Mouse (Mus musculus) hindbrain, postnatal 0 days (tissue): ENCODE results near the gene Pcolce. TPM values are rescaled to one million over a fixed set of nuclear protein-coding genes. Genes with fewer than 3 reads are reported as not detected.

Experiments used
- ATAC-seq: fragments of 200-750 bp; cut with Nextera tagmentation; 2 replicates; pipeline ENCODE4 v1.8.0; 2017; ENCODE audit warnings: mild to moderate bottlenecking, moderate TSS enrichment, moderate library complexity
- DNase-seq: peaks from one replicate; pipeline ENCODE4 v3.0.0-alpha.2; 2015; ENCODE audit warnings: low spot score
- H3K27ac ChIP-seq: fragments of 300-500 bp; sonication (generic); 2 replicates; pipeline ENCODE4 v1.5.1; 2014; ENCODE audit warnings: mild to moderate bottlenecking
- H3K27me3 ChIP-seq: fragments of 300-500 bp; sonication (generic); 2 replicates; pipeline ENCODE4 v1.6.1; 2014; ENCODE audit warnings: low read length, mixed read lengths; ENCODE audit not compliant: insufficient read depth
- H3K36me3 ChIP-seq: fragments of 300-500 bp; sonication (generic); 2 replicates; pipeline ENCODE4 v1.6.1; 2014; ENCODE audit warnings: low read length, mixed read lengths; ENCODE audit not compliant: insufficient read depth
- H3K4me1 ChIP-seq: fragments of 300-500 bp; sonication (generic); 2 replicates; pipeline ENCODE4 v1.6.1; 2014; ENCODE audit warnings: antibody characterized with exemption, low read length, mixed read lengths; ENCODE audit not compliant: insufficient read depth
- H3K4me2 ChIP-seq: fragments of 300-500 bp; sonication (generic); 2 replicates; pipeline ENCODE4 v1.6.1; 2014; ENCODE audit warnings: low read depth, mild to moderate bottlenecking, low read length, moderate library complexity, mixed read lengths
- H3K4me3 ChIP-seq: fragments of 300-500 bp; sonication (generic); 2 replicates; pipeline ENCODE4 v1.5.1; 2014; ENCODE audit warnings: low read length
- H3K9ac ChIP-seq: fragments of 300-500 bp; sonication (generic); replicated peaks from 2 replicates; pipeline ENCODE4 v1.6.1; 2014; ENCODE audit warnings: mild to moderate bottlenecking, low read length, moderate library complexity, mixed read lengths
- H3K9me3 ChIP-seq: fragments of 300-500 bp; sonication (generic); 2 replicates; pipeline ENCODE4 v1.6.1; 2016; ENCODE audit warnings: low read length, mixed read lengths
- CTCF ChIP-seq: IDR thresholded peaks from 2 replicates; pipeline ENCODE4 v1.5.1; 2016; ENCODE audit warnings: antibody characterized with exemption, control low read depth, low read depth
- WGBS: fragments of 180-500 bp; shearing (Covaris S2); extraction: QIAGEN DNeasy Blood & Tissue Kit; methylation state at CpG from one replicate; pipeline ENCODE4 v1.1.7; 2014; 5-methylcytosine and 5-hydroxymethylcytosine counted together
- polyA plus RNA-seq: library from polyadenylated mRNA; unstranded; fragments of >200 nt; fragmentation: Nextera tagmentation; extraction: Ambion mirVana; gene quantifications from 2 replicates; pipeline ENCODE4 v1.2.1, GENCODE M21; 2015
- total RNA-seq: library from RNA; depleted of rRNA; stranded (reverse); fragments of >200 nt; gene quantifications from 2 replicates; pipeline ENCODE4 v1.2.3, GENCODE M21; 2014

Pcolce gene
- total and polyA plus RNA-seq, 2 experiments from 2014 or later, result 22.0 to 26.2 TPM

DNA sequence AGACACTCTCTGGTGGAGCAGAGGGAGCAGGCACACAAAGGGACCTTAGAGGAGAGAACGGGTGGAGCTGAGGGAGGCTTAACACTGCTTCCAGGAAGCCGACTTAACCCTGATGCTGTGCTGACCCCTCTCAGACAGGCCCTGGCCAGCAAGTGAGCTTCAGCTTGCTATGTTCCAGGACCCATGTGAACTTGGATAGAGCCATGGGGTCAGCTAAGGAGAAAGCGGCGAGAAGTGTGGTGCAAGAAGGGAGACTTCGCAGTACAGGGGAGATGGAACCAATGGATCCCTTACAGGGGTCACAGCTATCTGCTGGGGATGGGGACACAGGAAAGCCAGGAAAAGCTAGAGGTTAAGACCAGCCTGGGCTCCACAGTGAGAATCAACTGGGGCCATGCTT, 508 bp downstream of the Pcolce start:
- Histone ChIP-seq H3K9ac (no peak overlapping the region), H3K4me2 (no peak overlapping the region), H3K27ac (no peak overlapping the region), H3K4me3 (no peak overlapping the region), H3K36me3 (no peaks in the 10 kb centered on the region), H3K4me1 (peaks cover 3% of the 10 kb centered on the region; the same call in 1 of the 2 replicates), H3K27me3 (no peaks in the 10 kb centered on the region), H3K9me3 (no peaks in the 10 kb centered on the region)
- no peak for DNase-seq
- no peak for TF ChIP-seq CTCF
- WGBS, result 66% methylated on average over 5 of the region's 5 CpGs
- no peak for ATAC-seq

DNA sequence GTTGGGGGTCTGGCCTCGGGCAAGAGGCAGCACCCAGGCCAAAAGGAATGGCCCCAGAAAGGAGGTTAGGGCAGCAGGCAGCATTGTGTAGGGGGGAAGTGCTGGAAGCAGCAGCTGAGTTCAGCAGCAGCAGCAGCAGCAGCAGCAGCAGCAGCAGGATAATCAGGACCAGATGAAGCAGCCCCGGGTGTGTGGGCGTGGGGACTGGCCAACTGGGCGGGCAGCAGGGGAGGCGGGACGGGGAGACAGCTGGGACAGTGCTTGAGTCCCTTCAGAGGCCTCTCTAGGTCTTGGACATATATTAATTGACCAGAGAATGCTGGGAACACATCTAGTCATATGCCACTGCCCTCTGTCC, 2.4 kb downstream of the Pcolce start:
- Histone ChIP-seq H3K9me3 (no peaks in the 10 kb centered on the region), H3K4me3 (no peak overlapping the region), H3K27ac (no peak overlapping the region; the same call in 1 of the 2 replicates), H3K9ac (no peak overlapping the region), H3K27me3 (no peaks in the 10 kb centered on the region), H3K36me3 (no peaks in the 10 kb centered on the region), H3K4me2 (no peak overlapping the region), H3K4me1 (peaks cover 8% of the 10 kb centered on the region; the same call in 1 of the 2 replicates)
- ATAC-seq (0 out of 2 replicates have a peak, but pooled peaks have one; percentile 10), DNase-seq (no peak)
- TF ChIP-seq CTCF, result no peak
- 20% methylated on average over 6 of the region's 6 CpGs for WGBS

DNA sequence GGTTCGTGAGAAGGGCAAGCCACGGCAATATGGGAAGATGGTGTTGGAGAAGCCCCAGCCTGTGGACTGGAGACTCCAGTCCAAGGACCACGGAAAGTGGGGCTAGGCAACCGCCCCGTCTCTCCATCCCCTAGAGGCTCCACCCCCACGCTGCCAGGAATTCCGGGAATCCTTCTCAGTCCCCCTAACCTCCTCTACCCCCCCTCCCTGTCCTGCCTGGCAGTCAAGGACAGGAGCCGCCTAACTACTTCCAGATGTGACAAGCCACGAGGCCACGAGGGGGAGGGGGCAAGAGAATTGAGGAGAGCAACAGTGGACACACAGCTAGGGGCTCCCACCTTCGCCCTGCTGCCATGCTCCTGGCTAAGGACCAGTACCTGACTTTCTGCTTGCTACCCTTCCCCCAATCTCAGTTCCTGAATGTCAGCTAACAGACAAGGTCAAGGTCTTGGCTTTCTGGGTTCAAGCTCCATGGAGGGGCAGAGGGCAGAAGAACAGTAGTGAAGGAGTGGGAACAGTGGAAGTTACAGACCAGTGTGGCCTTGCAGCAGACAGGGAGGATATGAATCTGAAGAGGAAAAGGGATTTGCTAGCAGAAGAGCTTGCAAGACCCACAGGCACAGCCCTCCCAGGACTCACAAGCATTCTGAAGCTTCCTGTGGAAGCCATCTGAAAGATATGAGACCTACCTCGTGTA, 2.9 kb downstream of the Pcolce start:
- H3K27ac ChIP-seq, result no peak overlapping the region; the same call in 1 of the 2 replicates
- H3K9ac ChIP-seq, result no peak overlapping the region
- H3K27me3 ChIP-seq, result no peaks in the 10 kb centered on the region
- no peak for ATAC-seq
- WGBS, result 21% methylated on average over 11 of the region's 12 CpGs
- H3K4me1 ChIP-seq, result peaks cover 8% of the 10 kb centered on the region; the same call in 1 of the 2 replicates
- H3K4me2 ChIP-seq, result no peak overlapping the region
- H3K36me3 ChIP-seq, result no peaks in the 10 kb centered on the region
- H3K9me3 ChIP-seq, result no peaks in the 10 kb centered on the region
- H3K4me3 ChIP-seq, result no peak overlapping the region
- TF ChIP-seq CTCF, result no peak
- DNase-seq, result no peak

DNA sequence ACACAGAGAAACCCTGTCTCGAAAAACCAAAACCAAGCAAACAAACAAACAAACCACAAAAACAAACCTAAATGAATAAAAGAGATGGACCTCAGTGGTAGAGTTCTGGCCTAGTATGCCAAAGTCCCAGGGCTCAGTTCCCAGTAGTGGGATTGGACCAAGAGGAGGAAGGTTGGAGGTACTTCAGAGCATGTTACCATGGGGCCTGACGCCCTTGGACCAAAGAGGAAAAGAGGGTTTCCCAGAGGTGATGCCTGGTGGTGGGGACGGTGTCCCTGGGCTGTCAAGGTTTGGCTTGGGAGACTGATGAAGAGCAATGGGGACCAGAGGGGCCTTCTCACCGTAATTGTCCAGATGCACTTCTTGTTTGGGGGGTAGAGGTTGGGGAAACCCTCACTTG, 3.5 kb downstream of the Pcolce start:
- ATAC-seq (no peak), DNase-seq (no peak)
- no peak for TF ChIP-seq CTCF
- H3K27me3 ChIP-seq, result no peaks in the 10 kb centered on the region
- peaks cover 8% of the 10 kb centered on the region; the same call in 1 of the 2 replicates for H3K4me1 ChIP-seq
- H3K36me3 ChIP-seq, result no peaks in the 10 kb centered on the region
- H3K9ac ChIP-seq, result no peak overlapping the region
- no peak overlapping the region for H3K4me2 ChIP-seq
- H3K9me3 ChIP-seq, result no peaks in the 10 kb centered on the region
- 68% methylated on average over 4 of the region's 4 CpGs for WGBS
- H3K27ac ChIP-seq, result no peak overlapping the region
- no peak overlapping the region for H3K4me3 ChIP-seq

DNA sequence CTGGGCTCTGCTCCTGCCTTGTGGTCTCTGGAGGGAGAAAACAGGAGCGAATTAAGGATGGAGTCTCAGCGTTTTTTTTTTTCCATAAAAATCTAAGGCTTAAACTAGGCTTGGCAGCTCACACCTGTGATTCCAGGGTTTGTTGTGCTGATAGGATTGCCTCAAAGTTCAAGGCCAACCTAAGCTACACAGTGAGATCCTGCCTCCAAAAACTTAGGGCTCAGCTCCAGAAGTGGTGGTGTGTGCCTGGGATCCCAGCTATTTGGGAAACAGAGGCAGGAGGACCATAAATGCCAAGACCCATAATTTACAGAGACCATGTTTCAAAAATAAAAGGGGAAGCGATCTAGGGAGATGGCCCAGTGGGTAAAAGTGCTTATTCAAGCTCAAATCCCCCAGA, 4.3 kb downstream of the Pcolce start:
- no peak for DNase-seq
- Histone ChIP-seq H3K36me3 (no peaks in the 10 kb centered on the region), H3K9ac (no peak overlapping the region), H3K27ac (no peak overlapping the region), H3K4me3 (no peak overlapping the region), H3K4me2 (no peak overlapping the region), H3K9me3 (no peaks in the 10 kb centered on the region), H3K4me1 (peaks cover 8% of the 10 kb centered on the region; the same call in 1 of the 2 replicates), H3K27me3 (no peaks in the 10 kb centered on the region)
- no peak for ATAC-seq
- 62% methylated on average over 3 of the region's 3 CpGs for WGBS
- TF ChIP-seq CTCF, result no peak

DNA sequence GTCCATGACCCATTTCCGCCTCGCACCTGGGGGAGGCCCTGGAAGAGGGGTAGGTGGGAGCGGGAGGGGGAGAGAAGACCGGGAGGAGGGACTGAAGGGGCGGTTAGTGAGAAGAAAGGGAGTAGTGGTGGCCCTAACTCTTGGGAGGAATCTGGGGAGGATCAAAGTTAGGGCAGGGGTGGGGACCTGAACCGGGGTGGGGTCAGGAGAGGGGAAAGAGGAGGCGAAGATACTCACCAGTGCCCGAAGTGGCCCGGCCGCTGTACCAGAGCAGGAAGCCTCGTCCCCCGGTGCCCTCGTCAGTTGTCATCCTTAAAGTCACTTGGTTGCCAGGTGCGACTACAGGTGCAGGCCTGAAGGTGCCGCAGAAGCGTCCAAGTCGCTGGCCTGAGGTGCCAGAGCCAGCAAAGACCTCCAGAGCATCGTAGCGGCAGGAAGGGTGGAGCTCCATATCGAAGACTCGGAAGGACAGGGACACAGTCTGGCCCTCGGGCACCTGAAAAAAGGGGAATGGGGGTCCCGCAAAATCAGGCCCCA, 4.9 kb downstream of the Pcolce start:
- no peak for ATAC-seq
- 23% methylated on average over 21 of the region's 23 CpGs for WGBS
- Histone ChIP-seq H3K9ac (no peak overlapping the region), H3K4me2 (peak overlapping the region; percentile 41), H3K27ac (no peak overlapping the region), H3K36me3 (no peaks in the 10 kb centered on the region), H3K27me3 (no peaks in the 10 kb centered on the region), H3K4me3 (0 out of 2 replicates have a peak overlapping the region, but pooled peaks have one; percentile 13), H3K9me3 (no peaks in the 10 kb centered on the region), H3K4me1 (peaks cover 8% of the 10 kb centered on the region; the same call in 1 of the 2 replicates)
- no peak for DNase-seq
- TF ChIP-seq CTCF, result no peak; the same call in 1 of the 2 replicates
